Mouse (Mus musculus) spleen, adult 2 months (tissue): Measurements from ENCODE around the gene Rab5b. TPM values are rescaled to one million over a fixed set of nuclear protein-coding genes. Genes with fewer than 3 reads are reported as not detected.
A peak's percentile ranks its signal among the peaks of the same experiment; 100 is the strongest.

Experiments
- DNase-seq, 2 experiments: peaks; one replicate each; pipeline versions ENCODE4 v3.0.0 to v3.0.0-alpha.2; 2012 to 2021; ENCODE audit warnings: low spot score in 2 of 2, low read depth in 1 of 2
- H3K27ac ChIP-seq: fragments of 200-500 bp; 2 replicates; pipeline ENCODE4 v1.5.1; 2012; ENCODE audit warnings: low read length, inconsistent platforms; ENCODE audit not compliant: insufficient read depth
- H3K27me3 ChIP-seq: fragments of 200-500 bp; 2 replicates; pipeline ENCODE4 v1.6.1; 2012; ENCODE audit warnings: mild to moderate bottlenecking, moderate library complexity, low read length, inconsistent platforms; ENCODE audit not compliant: control insufficient read depth, insufficient read depth
- H3K36me3 ChIP-seq: fragments of 200-500 bp; 2 replicates; pipeline ENCODE4 v1.6.1; 2012; ENCODE audit warnings: mild to moderate bottlenecking, low read length, inconsistent platforms; ENCODE audit not compliant: control insufficient read depth, insufficient read depth
- H3K4me1 ChIP-seq: fragments of 200-500 bp; 2 replicates; pipeline ENCODE4 v1.6.1; 2011; ENCODE audit warnings: inconsistent platforms; ENCODE audit not compliant: control insufficient read depth, insufficient read depth, insufficient read length
- H3K4me3 ChIP-seq: fragments of 200-500 bp; 2 replicates; pipeline ENCODE4 v1.5.1; 2011; ENCODE audit warnings: mild to moderate bottlenecking, inconsistent platforms; ENCODE audit not compliant: insufficient read depth, insufficient read length; ENCODE audit errors: extremely low read depth
- CTCF ChIP-seq: fragments of 200-500 bp; IDR thresholded peaks from 2 replicates; pipeline ENCODE4 v1.5.1; 2011; ENCODE audit warnings: mild to moderate bottlenecking, inconsistent platforms; ENCODE audit not compliant: insufficient read depth, insufficient read length, insufficient replicate concordance; ENCODE audit errors: extremely low read depth
- POLR2A ChIP-seq: fragments of 200-500 bp; IDR thresholded peaks from 2 replicates; pipeline ENCODE4 v1.6.1; 2011; ENCODE audit warnings: low read depth, low read length, inconsistent platforms
- WGBS: fragments of 180-500 bp; shearing (Covaris S2); methylation state at CpG from one replicate; pipeline ENCODE4 v1.1.7; 2018; 5-methylcytosine and 5-hydroxymethylcytosine counted together
- polyA plus RNA-seq: library from polyadenylated mRNA; depleted of rRNA; stranded (reverse); fragments of >200 nt; gene quantifications from 2 replicates; pipeline ENCODE4 v1.2.3, GENCODE M21; 2012

Gene Rab5b
- polyA plus RNA-seq, 1 experiment: 43.3 TPM

DNA sequence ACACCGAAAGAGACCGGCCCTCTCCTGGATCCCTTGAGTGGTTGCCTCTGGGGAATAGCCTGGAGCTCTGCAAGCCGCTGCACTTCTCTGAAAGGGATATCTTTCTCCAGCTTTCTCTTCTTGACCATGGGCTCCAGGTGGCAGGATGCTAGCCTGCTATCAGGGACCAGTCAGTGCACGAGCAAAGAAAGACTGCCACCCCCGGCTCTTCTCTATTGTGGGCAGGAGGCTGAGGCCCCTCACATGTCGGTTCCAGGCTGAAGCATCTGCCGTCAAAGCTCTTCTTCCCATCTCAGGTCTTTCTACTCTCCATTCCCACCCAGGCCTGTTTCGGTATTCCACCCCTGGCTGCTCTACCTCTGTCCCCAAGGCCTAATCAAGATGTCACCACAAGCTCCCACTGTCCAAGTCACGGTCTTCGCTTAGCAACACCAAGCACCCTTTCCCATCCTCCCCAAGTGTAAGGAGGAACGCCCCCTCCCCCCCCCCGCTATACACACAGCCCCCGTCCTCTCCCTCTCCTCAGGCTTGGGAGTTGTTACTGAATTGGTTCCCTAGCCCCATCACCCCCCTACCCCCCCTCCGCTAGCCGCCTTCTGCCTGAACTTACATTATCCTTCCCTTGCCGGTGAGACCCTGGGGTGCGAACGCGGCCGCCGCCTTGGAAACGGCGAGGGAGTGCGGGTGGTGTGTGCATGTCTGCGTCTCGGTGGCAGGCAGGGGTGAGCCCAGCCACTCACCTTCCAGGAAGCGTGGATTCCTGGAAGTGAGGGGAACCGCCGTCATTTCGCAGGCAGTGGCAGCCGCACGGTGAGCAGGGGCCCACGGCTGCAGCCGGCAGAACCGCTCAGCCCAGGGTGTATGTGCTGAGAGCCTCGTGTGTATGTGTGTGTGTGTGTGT is 50.7 kb downstream of the Rab5b start, which contains the start of gene Ikzf4:
Gene Ikzf4, minus strand, starts transcription at position 881 of the 901 bp plus-strand sequence.
- DNase-seq: no peak
- H3K27ac ChIP-seq: no peak within 1 kb of the TSS
- 13% methylated on average over 36 of the region's 36 CpGs for WGBS
- TF ChIP-seq CTCF (no peak), POLR2A (no peak)
- H3K4me1 ChIP-seq: peaks cover 7% of the 10 kb centered on the region
- no peaks in the 10 kb centered on the region for H3K36me3 ChIP-seq
- H3K4me3 ChIP-seq: peak within 1 kb of the TSS; percentile 50
- H3K27me3 ChIP-seq: peaks cover 4% of the 10 kb centered on the region; the same call in 1 of the 2 replicates

DNA sequence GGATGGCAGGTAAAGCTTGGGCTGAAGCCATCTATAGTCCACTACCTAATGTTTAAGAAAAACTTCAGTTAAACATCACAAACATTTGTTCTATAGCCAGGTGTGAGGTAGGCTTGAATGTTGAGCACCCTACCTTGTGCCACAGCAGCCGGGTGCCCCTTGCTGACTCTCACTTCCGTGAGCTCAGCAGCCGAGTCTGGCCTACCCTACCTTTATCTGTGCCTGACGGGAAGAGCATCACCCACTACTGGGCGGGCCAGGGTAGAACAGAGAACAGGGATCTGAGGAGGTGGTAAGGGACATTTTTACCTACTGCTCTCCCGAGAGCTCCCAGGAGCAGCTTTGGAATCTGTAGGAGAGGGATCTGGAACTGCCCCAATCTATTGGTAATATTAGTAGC is 53.3 kb downstream of the Rab5b start:
- peaks cover 7% of the 10 kb centered on the region for H3K4me1 ChIP-seq
- 85% methylated on average over 6 of the region's 6 CpGs for WGBS
- TF ChIP-seq POLR2A (no peak), CTCF (no peak)
- no peaks in the 10 kb centered on the region for H3K36me3 ChIP-seq
- H3K27me3 ChIP-seq: peaks cover 4% of the 10 kb centered on the region; the same call in 1 of the 2 replicates
- no peak overlapping the region for H3K27ac ChIP-seq
- DNase-seq: no peak
- no peak overlapping the region for H3K4me3 ChIP-seq

DNA sequence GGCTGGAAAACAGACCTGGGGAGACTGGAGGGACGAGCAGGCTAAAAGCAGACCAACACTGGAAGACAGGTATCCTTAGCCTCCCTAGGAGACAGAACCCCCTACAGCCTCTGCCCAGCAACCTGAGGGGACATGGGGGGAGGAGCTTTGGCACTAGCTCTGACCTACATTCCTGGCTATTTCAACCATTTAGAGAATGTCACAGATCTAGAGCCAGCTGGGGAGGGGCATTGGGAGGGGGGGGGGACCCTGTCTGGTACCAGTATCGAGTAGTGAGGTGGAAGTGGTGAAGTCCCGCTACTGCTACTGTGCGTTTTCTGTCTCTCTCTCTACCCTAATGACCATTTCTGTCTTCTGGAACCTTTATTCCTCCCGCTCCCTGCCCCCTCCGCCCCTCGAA is 54.2 kb downstream of the Rab5b start:
- H3K27ac ChIP-seq: no peak overlapping the region
- H3K27me3 ChIP-seq: peaks cover 4% of the 10 kb centered on the region; the same call in 1 of the 2 replicates
- no peak for TF ChIP-seq CTCF
- TF ChIP-seq POLR2A: no peak
- 78% methylated on average over 7 of the region's 7 CpGs for WGBS
- no peak for DNase-seq
- H3K4me3 ChIP-seq: no peak overlapping the region
- H3K4me1 ChIP-seq: peaks cover 7% of the 10 kb centered on the region
- H3K36me3 ChIP-seq: no peaks in the 10 kb centered on the region

DNA sequence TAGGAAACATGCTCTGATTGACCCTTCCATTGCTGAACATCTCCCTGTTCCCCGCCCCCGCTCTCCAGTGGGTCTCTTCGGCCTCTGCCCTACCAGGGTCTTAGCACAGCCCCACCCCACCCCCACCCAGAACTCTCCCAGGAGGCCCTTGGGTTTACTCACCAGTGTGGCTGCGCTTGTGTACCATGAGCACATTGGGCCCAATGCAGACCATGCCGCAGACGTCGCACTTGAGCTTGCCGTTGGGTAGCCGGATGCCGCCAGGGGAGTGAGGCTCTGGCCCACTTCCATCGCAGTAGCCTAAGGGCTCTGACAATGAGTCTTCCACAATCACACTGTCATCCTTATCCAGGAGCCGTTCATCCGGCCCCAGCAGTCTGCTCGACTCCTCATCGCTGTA is 55.2 kb downstream of the Rab5b start:
- Histone ChIP-seq H3K4me3 (no peak overlapping the region), H3K4me1 (peaks cover 3% of the 10 kb centered on the region), H3K36me3 (no peaks in the 10 kb centered on the region), H3K27ac (no peak overlapping the region), H3K27me3 (0 out of 2 replicates have a peak, but pooled peaks cover 2% of the 10 kb centered on the region)
- 95% methylated on average over 15 of the region's 15 CpGs for WGBS
- no peak for TF ChIP-seq POLR2A
- no peak for TF ChIP-seq CTCF
- DNase-seq: no peak

DNA sequence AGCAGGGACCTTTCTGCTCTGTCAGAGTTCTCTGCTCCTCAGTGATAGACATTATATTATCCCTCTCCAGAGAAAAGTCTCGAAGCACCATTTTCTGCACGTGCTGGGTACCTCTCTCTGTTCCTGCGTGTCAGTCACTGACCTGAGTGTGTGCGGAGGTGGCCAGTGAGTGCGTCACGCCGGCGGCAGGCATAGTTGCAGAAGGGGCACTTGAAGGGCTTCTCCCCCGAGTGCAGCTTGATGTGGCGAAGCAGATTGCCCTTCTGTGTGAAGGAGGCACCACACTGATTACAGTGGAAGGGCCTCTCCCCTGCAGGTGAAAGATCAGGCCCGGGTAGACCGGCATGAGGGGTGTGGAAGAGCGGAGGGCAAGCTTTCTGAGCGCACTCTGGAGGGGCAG is 56.1 kb downstream of the Rab5b start:
- no peak for DNase-seq
- Histone ChIP-seq H3K27me3 (no peaks in the 10 kb centered on the region), H3K4me3 (no peak overlapping the region), H3K27ac (no peak overlapping the region), H3K36me3 (no peaks in the 10 kb centered on the region), H3K4me1 (no peaks in the 10 kb centered on the region; the same call in 1 of the 2 replicates)
- TF ChIP-seq CTCF: no peak
- no peak for TF ChIP-seq POLR2A
- 93% methylated on average over 14 of the region's 14 CpGs for whole genome bisulfite sequencing

DNA sequence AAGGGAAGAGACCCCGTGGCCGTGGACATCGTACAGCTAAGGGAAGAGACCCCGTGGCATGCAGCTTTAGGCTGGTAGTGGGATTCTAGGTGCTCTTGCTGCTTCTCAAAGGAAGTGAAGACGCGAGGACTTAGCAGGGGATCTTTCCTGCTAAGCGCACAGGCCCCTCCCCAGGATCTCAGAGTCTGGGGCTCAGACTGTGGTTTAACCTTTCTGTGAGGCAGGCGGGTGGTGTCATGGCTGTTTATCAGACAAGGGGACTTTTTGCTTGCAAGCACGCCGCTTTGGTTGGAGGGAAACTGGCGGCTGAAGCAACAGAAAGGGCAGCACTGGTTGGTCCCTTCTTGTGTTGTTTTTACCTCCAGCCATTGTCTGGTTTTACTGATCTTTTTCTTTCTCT is 59.1 kb downstream of the Rab5b start:
- no peaks in the 10 kb centered on the region for H3K36me3 ChIP-seq
- H3K27ac ChIP-seq: peak overlapping the region; percentile 71
- H3K4me3 ChIP-seq: peak overlapping the region; percentile 43; the same call in 1 of the 2 replicates
- WGBS: 9% methylated on average over 11 of the region's 11 CpGs
- no peaks in the 10 kb centered on the region for H3K27me3 ChIP-seq
- TF ChIP-seq POLR2A (no peak), CTCF (no peak)
- peak in 1 of 2 experiments; percentile 39 for DNase-seq
- no peaks in the 10 kb centered on the region; the same call in 1 of the 2 replicates for H3K4me1 ChIP-seq
